Comparison of ENCODE assay signal across 22 mouse cellular contexts in the genomic region with DNA sequence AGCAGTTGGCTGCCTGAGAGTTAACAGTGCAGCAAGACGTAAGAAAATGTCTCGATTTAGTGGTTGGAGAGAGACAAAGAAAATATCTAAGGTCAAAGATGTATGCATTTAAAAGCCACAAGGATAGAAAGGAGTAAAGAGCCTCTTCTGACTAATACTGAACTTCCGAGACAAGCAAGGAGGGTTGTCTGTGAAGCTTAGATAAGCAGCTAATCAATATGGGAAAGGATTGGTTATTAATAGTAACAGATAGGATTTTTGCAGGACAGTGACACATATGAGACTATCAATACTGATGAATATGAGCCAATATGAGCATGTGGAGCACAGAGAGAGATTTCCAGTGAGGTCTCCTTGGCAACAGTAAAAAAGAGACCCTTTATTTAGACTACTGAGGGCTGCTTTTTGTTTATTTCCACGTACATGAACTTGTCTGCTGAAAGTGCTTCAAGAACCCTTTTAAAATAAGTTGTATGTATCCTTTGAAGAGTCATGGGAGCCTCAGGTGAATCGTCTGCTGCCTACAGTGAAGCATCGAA.
"Had no signal": no experiment of that assay in that cellular context is flagged by ENCODE, and none has a peak within 500 bp of the region (broad histone marks: within the 10 kb centered on the region; RNA-seq: fewer than 3 reads in every experiment).

No protein-coding gene starts in this region.

- H3K27ac ChIP-seq: kidney, postnatal 0 days; limb, embryonic 10.5 days; limb, embryonic 13.5 days; liver, embryonic 12.5 days; liver, embryonic 15.5 days; lung, embryonic 15.5 days; midbrain, embryonic 12.5 days; stomach, postnatal 0 days had no signal

- H3K36me3 ChIP-seq: limb, embryonic 10.5 days; limb, embryonic 13.5 days; liver, embryonic 12.5 days; liver, embryonic 15.5 days; lung, embryonic 15.5 days; midbrain, embryonic 12.5 days had no signal

- H3K9me3 ChIP-seq: limb, embryonic 10.5 days; limb, embryonic 13.5 days; liver, embryonic 12.5 days; liver, embryonic 15.5 days; lung, embryonic 15.5 days; megakaryocyte, embryonic 14.5 days; midbrain, embryonic 12.5 days had no signal

- H3K4me1 ChIP-seq: limb, embryonic 10.5 days; limb, embryonic 13.5 days; liver, embryonic 12.5 days; liver, embryonic 15.5 days; lung, embryonic 15.5 days; megakaryocyte, embryonic 14.5 days; midbrain, embryonic 12.5 days had no signal

- H3K4me3 ChIP-seq: limb, embryonic 10.5 days; limb, embryonic 13.5 days; liver, embryonic 12.5 days; liver, embryonic 15.5 days; lung, embryonic 15.5 days; megakaryocyte, embryonic 14.5 days; midbrain, embryonic 12.5 days had no signal

- H3K9ac ChIP-seq: limb, embryonic 13.5 days; liver, embryonic 12.5 days; liver, embryonic 15.5 days; lung, embryonic 15.5 days; midbrain, embryonic 12.5 days had no signal

- H3K27me3 ChIP-seq: limb, embryonic 13.5 days; liver, embryonic 12.5 days; liver, embryonic 15.5 days; lung, embryonic 15.5 days; megakaryocyte, embryonic 14.5 days; midbrain, embryonic 12.5 days had no signal

- ATAC-seq: intestine, postnatal 0 days; liver, embryonic 12.5 days had no signal

- H3K4me2 ChIP-seq: limb, embryonic 13.5 days; liver, embryonic 12.5 days; liver, embryonic 15.5 days; lung, embryonic 15.5 days; midbrain, embryonic 12.5 days had no signal

- DNase-seq: kidney, adult 2 months; kidney, postnatal 25 days; liver; lung, adult 18-20 months; lung, postnatal 10 days; lung, postnatal 36 days; right cerebral cortex, adult 18-20 months; right cerebral cortex, postnatal 14 days; right cerebral cortex, postnatal 4 days; thymus, adult 2 months; thymus, postnatal 14 days; thymus, postnatal 4 days had no signal
